Mouse (Mus musculus) R1 (cell line): ENCODE measurements around the gene Otud7a.

Experiments used
- DNase-seq: peaks from one replicate; pipeline ENCODE4 v3.0.0-alpha.2; 2018; ENCODE audit warnings: low read depth, low spot score

The Otud7a gene

GRCm38 (mm10) chr7:63773268-63773667 lies 328.7 kb downstream of the Otud7a start:
- no peak for DNase-seq

DNA sequence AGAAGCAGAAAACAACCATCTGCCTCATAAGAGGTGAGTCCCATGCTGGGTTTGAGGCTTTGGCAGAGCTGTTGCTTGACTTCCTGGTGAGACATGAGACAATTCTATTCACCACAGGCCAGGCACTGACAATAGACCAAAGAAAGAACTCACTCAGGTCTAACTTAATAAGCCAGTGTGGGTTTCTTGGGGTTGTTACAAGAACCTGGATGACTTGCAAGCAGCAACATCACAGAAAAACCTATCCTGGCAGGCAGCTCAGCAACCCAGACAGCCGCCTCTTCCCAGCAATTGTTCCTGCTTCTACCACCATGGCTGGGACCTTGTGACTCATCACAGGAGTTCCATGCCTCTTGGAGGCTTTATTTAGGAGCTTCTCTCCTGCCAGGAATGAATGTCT lies 329.7 kb downstream of the Otud7a start:
- DNase-seq = no peak

DNA sequence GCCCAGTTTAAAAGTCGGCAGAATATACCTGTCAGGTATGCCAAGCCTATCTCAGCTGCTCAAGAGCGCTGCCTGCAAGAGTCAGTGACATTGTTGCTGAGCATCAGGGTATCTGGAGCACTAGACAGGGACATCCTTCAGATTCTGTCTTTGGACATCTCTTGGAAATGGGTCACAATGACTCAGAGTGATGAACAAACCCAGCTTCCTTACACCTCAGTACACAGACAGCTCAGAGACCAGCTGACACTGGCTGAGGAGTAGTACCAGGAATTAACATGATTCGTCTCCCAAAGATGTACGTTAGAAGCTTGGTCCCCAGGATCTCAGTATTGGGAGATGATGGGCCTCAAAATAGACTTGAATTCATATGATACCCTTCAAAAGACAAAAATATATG lies 332.8 kb downstream of the Otud7a start:
- DNase-seq = no peak

DNA sequence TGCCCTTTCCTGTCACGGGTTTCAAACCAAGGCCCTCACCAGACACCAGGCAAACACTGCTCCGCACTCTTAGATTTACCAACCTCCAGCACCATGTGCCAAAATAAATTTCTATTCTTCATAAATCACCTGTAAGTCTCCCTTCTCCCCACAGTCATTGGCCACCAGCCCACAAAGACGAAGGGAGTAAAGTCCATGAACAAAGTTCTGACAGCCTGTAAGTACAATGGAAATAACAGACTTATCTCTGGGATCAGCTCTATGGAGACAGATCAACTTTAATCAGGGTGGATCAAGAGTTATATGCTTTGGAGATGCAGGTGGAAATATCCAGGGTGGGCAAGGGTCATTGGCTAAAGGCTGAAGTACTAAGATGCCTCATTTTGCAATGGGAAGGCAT lies 336.3 kb downstream of the Otud7a start:
- DNase-seq = no peak

GRCm38 (mm10) chr7:63789743-63790142 lies 345.2 kb downstream of the Otud7a start:
- no peak for DNase-seq

DNA sequence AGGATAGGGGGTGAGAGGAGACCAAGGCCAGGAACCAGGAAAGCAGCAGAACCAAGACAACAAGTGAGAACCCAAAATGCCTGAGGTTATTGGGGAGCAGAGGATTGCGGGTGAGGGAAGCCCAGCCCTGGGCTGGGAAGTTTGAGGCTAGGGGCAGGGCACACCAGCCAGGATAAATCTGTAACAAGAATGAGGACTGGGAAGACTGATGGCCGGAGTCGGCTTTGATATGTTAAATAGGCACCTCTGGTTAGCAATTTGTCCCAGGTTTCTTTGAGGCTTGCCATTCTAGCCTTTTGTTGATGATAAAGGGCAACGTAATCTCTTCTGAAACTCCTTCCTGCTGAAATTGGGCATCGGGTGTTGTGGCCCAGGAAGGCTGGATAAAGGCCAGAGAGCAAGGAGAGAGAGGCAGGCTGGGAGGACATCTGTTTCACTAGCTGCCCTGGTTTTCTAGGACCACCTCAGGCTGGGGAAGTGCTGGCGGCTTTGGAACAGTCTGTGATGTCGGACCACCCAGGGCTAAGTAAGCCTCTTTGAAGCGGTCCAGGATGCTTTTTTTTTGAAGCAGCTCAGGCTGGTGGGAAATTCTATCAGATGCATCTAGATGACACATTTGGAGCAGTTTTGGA lies 351.6 kb downstream of the Otud7a start:
- DNase-seq = peak; percentile 66

DNA sequence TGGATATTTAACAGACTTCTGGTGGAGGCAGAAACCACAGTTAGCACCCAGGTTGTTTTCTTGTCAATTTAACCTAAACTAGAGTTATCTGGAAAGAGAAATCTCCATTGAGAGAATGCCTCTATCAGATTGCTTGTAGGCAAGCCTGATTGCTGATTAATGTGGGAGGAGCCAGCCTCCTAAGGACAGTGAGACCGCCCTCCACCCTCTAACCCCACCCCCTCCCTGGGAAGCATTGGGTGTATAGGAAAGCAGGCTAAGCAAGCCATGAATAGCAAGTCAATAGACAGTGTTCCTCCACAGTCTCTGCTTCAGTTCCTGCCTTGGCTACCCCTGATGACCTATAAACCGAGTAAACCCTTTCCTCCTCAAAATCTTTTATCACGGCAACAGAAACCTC lies 353.9 kb downstream of the Otud7a start:
- DNase-seq = peak; percentile 75

DNA sequence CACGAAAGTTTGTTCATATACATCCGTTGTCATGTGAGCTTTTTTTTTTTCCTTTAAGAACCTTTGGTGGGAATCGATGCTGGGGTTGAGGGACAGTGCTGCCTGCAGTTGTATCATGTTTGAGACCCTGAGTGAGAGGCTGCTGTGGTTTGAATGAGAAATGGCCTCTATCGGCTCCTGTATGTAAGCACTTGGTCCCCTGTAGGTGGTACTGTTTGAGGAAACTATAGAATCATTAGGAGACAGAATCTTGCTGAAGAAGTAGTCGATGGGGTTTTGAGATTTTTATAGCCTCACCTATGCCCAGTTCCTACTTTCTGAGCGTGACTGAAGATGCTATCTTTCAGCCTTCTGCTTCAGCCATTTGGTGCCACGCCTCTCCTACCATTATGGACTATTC lies 354.8 kb downstream of the Otud7a start:
- peak; percentile 71 for DNase-seq

DNA sequence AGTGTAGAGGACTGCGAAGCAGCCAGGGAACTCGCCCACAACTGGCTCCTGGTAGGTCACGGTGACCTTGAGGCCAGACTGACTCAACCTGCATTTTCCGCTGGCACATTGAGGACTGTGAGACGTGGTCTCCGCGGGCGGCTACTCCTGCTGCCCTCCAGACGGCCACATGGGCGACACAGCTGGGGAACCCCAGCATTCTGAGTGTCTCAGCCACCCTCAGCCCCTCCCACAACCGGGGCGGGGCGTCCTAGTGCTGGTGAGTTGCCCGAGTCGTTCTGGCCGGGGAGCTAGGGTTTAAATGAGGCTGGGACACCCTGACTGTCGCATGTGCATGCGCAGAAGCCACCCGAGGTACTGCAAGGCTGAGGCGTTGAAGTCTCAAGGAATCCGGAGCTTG lies 358.2 kb downstream of the Otud7a start:
- DNase-seq = peak; percentile 81
